Mouse (Mus musculus): ENCODE data around the gene Cnp. TPM values are rescaled to one million over a fixed set of nuclear protein-coding genes. Genes with fewer than 3 reads are reported as not detected.

Cnp gene
- polyA plus RNA-seq, 1 experiment from 2014 or later: 22.7 TPM

GRCm38 (mm10) chr11:100564297-100564696 is 10.4 kb upstream of the Cnp start:
- peaks cover 16% of the 10 kb centered on the region; the same call in 1 of the 2 replicates for H3K4me1 ChIP-seq (replicated peaks)
- 79% methylated on average over 15 of the region's 15 CpGs for WGBS

GRCm38 (mm10) chr11:100564703-100565102 is 10.0 kb upstream of the Cnp start:
- WGBS: 90% methylated on average over 6 of the region's 6 CpGs

More at GRCm38 (mm10) chr11:100564297-100564696, 10.4 kb upstream of the Cnp start:
- no peak overlapping the region for H3K4me3 ChIP-seq
- no peaks in the 10 kb centered on the region for H3K36me3 ChIP-seq
- no peaks in the 10 kb centered on the region for H3K9me3 ChIP-seq
- DNase-seq (ENCODE audit: low spot score): no peak
- no peaks in the 10 kb centered on the region for H3K27me3 ChIP-seq (ENCODE audit: insufficient read depth, poor library complexity, severe bottlenecking)
- H3K27ac ChIP-seq: no peak overlapping the region

GRCm38 (mm10) chr11:100567229-100567628 is 7.5 kb upstream of the Cnp start:
- 80% methylated on average over 5 of the region's 5 CpGs for WGBS
- no peaks in the 10 kb centered on the region for H3K9me3 ChIP-seq
- peaks cover 16% of the 10 kb centered on the region for H3K27me3 ChIP-seq (ENCODE audit: insufficient read depth, poor library complexity, severe bottlenecking)

More at GRCm38 (mm10) chr11:100564703-100565102, 10.0 kb upstream of the Cnp start:
- no peaks in the 10 kb centered on the region for H3K9me3 ChIP-seq
- no peaks in the 10 kb centered on the region for H3K27me3 ChIP-seq (ENCODE audit: insufficient read depth, poor library complexity, severe bottlenecking)
- DNase-seq (ENCODE audit: low spot score): no peak
- H3K4me1 ChIP-seq (replicated peaks): peaks cover 12% of the 10 kb centered on the region; the same call in 1 of the 2 replicates
- H3K4me3 ChIP-seq: no peak overlapping the region
- no peaks in the 10 kb centered on the region for H3K36me3 ChIP-seq
- H3K27ac ChIP-seq: no peak overlapping the region

GRCm38 (mm10) chr11:100567815-100568245 is 6.9 kb upstream of the Cnp start:
- DNase-seq (ENCODE audit: low spot score): no peak
- Histone ChIP-seq H3K27ac (no peak overlapping the region), H3K9me3 (no peaks in the 10 kb centered on the region), H3K27me3 (ENCODE audit: insufficient read depth, poor library complexity, severe bottlenecking) (peaks cover 18% of the 10 kb centered on the region), H3K36me3 (no peaks in the 10 kb centered on the region), H3K4me3 (no peak overlapping the region), H3K4me1 (replicated peaks) (peaks cover 27% of the 10 kb centered on the region)
- 76% methylated on average over 9 of the region's 9 CpGs for WGBS

More at GRCm38 (mm10) chr11:100567229-100567628, 7.5 kb upstream of the Cnp start:
- Histone ChIP-seq H3K27ac (no peak overlapping the region), H3K36me3 (no peaks in the 10 kb centered on the region), H3K4me1 (replicated peaks) (peaks cover 27% of the 10 kb centered on the region), H3K4me3 (no peak overlapping the region)
- no peak for DNase-seq (ENCODE audit: low spot score)

- H3K9me3 ChIP-seq: no peaks in the 10 kb centered on the region
- H3K27me3 ChIP-seq (ENCODE audit: insufficient read depth, poor library complexity, severe bottlenecking): peaks cover 18% of the 10 kb centered on the region
- H3K27ac ChIP-seq: no peak overlapping the region
- peaks cover 27% of the 10 kb centered on the region for H3K4me1 ChIP-seq (replicated peaks)
- WGBS: 87% methylated on average over 8 of the region's 8 CpGs
- no peaks in the 10 kb centered on the region for H3K36me3 ChIP-seq
- no peak overlapping the region for H3K4me3 ChIP-seq
- no peak for DNase-seq (ENCODE audit: low spot score)
Measured at GRCm38 (mm10) chr11:100568692-100569091, 6.0 kb upstream of the Cnp start.

GRCm38 (mm10) chr11:100569789-100570188 is 4.9 kb upstream of the Cnp start:
- Histone ChIP-seq H3K36me3 (no peaks in the 10 kb centered on the region), H3K9me3 (no peaks in the 10 kb centered on the region), H3K4me3 (no peak overlapping the region), H3K27ac (no peak overlapping the region), H3K27me3 (ENCODE audit: insufficient read depth, poor library complexity, severe bottlenecking) (peaks cover 18% of the 10 kb centered on the region), H3K4me1 (replicated peaks) (peaks cover 32% of the 10 kb centered on the region)
- 66% methylated on average over 9 of the region's 9 CpGs for WGBS
- no peak for DNase-seq (ENCODE audit: low spot score)

- WGBS: 9% methylated on average over 8 of the region's 8 CpGs
- Histone ChIP-seq H3K27me3 (ENCODE audit: insufficient read depth, poor library complexity, severe bottlenecking) (peaks cover 18% of the 10 kb centered on the region), H3K4me3 (peak overlapping the region; percentile 40), H3K9me3 (no peaks in the 10 kb centered on the region), H3K36me3 (no peaks in the 10 kb centered on the region), H3K27ac (0 out of 2 replicates have a peak overlapping the region, but pooled peaks have one; percentile 56), H3K4me1 (replicated peaks) (peaks cover 39% of the 10 kb centered on the region)
- peak; percentile 75 for DNase-seq (ENCODE audit: low spot score)
Measured at GRCm38 (mm10) chr11:100570430-100571201, 4.1 kb upstream of the Cnp start.

GRCm38 (mm10) chr11:100571202-100571567 is 3.5 kb upstream of the Cnp start:
- no peaks in the 10 kb centered on the region for H3K9me3 ChIP-seq
- peak; percentile 34 for DNase-seq (ENCODE audit: low spot score)
- H3K36me3 ChIP-seq: 0 out of 2 replicates have a peak, but pooled peaks cover 3% of the 10 kb centered on the region
- peak overlapping the region; percentile 40 for H3K4me3 ChIP-seq
- H3K27ac ChIP-seq: peak overlapping the region; percentile 56; the same call in 1 of the 2 replicates
- peaks cover 23% of the 10 kb centered on the region for H3K27me3 ChIP-seq (ENCODE audit: insufficient read depth, poor library complexity, severe bottlenecking)
- peaks cover 45% of the 10 kb centered on the region for H3K4me1 ChIP-seq (replicated peaks)
- WGBS: 15% methylated on average over 16 of the region's 16 CpGs

GRCm38 (mm10) chr11:100574188-100574587 is 516 bp upstream of the Cnp start:
- Histone ChIP-seq H3K9me3 (no peaks in the 10 kb centered on the region), H3K27ac (0 out of 2 replicates have a peak overlapping the region, but pooled peaks have one; percentile 88), H3K36me3 (peaks cover 30% of the 10 kb centered on the region), H3K4me1 (replicated peaks) (peaks cover 45% of the 10 kb centered on the region), H3K4me3 (peak overlapping the region; percentile 69), H3K27me3 (ENCODE audit: insufficient read depth, poor library complexity, severe bottlenecking) (peaks cover 25% of the 10 kb centered on the region)
- 94% methylated on average over 3 of the region's 3 CpGs for WGBS
- no peak for DNase-seq (ENCODE audit: low spot score)

GRCm38 (mm10) chr11:100575484-100575855 is 766 bp downstream of the Cnp start:
- Histone ChIP-seq H3K36me3 (peaks cover 43% of the 10 kb centered on the region), H3K4me1 (replicated peaks) (peaks cover 42% of the 10 kb centered on the region), H3K4me3 (peak overlapping the region; percentile 69), H3K9me3 (no peaks in the 10 kb centered on the region), H3K27me3 (ENCODE audit: insufficient read depth, poor library complexity, severe bottlenecking) (peaks cover 25% of the 10 kb centered on the region), H3K27ac (peak overlapping the region; percentile 88)
- 27% methylated on average over 2 of the region's 2 CpGs for WGBS
- DNase-seq (ENCODE audit: low spot score): peak; percentile 38

GRCm38 (mm10) chr11:100576256-100576655 is 1.6 kb downstream of the Cnp start:
- Histone ChIP-seq H3K27ac (peak overlapping the region; percentile 88; the same call in 1 of the 2 replicates), H3K4me3 (peak overlapping the region; percentile 69; the same call in 1 of the 2 replicates), H3K4me1 (replicated peaks) (peaks cover 34% of the 10 kb centered on the region), H3K27me3 (ENCODE audit: insufficient read depth, poor library complexity, severe bottlenecking) (peaks cover 19% of the 10 kb centered on the region), H3K9me3 (no peaks in the 10 kb centered on the region), H3K36me3 (peaks cover 50% of the 10 kb centered on the region)
- DNase-seq (ENCODE audit: low spot score): no peak
- WGBS: 69% methylated on average over 21 of the region's 21 CpGs

- no peak overlapping the region for H3K4me3 ChIP-seq
- H3K27ac ChIP-seq: no peak overlapping the region
- 88% methylated on average over 8 of the region's 8 CpGs for WGBS
- H3K4me1 ChIP-seq (replicated peaks): peaks cover 27% of the 10 kb centered on the region
- 0 out of 2 replicates have a peak, but pooled peaks cover 7% of the 10 kb centered on the region for H3K27me3 ChIP-seq (ENCODE audit: insufficient read depth, poor library complexity, severe bottlenecking)
- H3K36me3 ChIP-seq: peaks cover 68% of the 10 kb centered on the region
- H3K9me3 ChIP-seq: no peaks in the 10 kb centered on the region
- no peak for DNase-seq (ENCODE audit: low spot score)
Measured at GRCm38 (mm10) chr11:100577852-100578599, 3.3 kb downstream of the Cnp start.
